Mouse (Mus musculus) heart, embryonic 14.5 days (tissue): Measurements from ENCODE around the gene Hist1h2bf. TPM values are rescaled to one million over a fixed set of nuclear protein-coding genes. Genes with fewer than 3 reads are reported as not detected.
"Not testable (repeated sequence)": the region's sequence is repeated elsewhere in the genome, so short reads cannot be mapped to it uniquely, and the experiment has no call there.

Experiments
- ATAC-seq: fragments of 200-750 bp; cut with Nextera tagmentation; 2 replicates; pipeline ENCODE4 v1.8.0; 2017; ENCODE audit warnings: low read depth, moderate TSS enrichment; ENCODE audit not compliant: insufficient number of reproducible peaks, insufficient read depth, low FRiP score
- H3K27ac ChIP-seq, 2 experiments: fragments of 200-500 bp in 1 of 2; fragments of 300-500 bp in 1 of 2; sonication (generic) in 1 of 2; replicated peaks in 1 of 2; 2 replicates each; pipeline ENCODE4 v1.5.1; 2012 to 2014; ENCODE audit warnings: low read depth in 2 of 2, low read length in 2 of 2, control low read depth in 1 of 2, mild to moderate bottlenecking in 1 of 2, mixed read lengths in 1 of 2; ENCODE audit not compliant: control insufficient read depth in 1 of 2, insufficient read depth in 1 of 2
- H3K27me3 ChIP-seq: fragments of 300-500 bp; sonication (generic); 2 replicates; pipeline ENCODE4 v1.6.1; 2014; ENCODE audit warnings: mild to moderate bottlenecking, low read length, control low read depth; ENCODE audit not compliant: control insufficient read depth, insufficient read depth
- H3K36me3 ChIP-seq: fragments of 300-500 bp; sonication (generic); 2 replicates; pipeline ENCODE4 v1.6.1; 2014; ENCODE audit warnings: mild to moderate bottlenecking, control low read depth, low read length, mixed read lengths; ENCODE audit not compliant: control insufficient read depth, insufficient read depth
- H3K4me1 ChIP-seq, 2 experiments: fragments of 200-500 bp in 1 of 2; fragments of 300-500 bp in 1 of 2; sonication (generic) in 1 of 2; 2 replicates each; pipeline ENCODE4 v1.6.1; 2012 to 2014; ENCODE audit warnings: low read length in 2 of 2, control low read depth in 1 of 2, mixed read lengths in 1 of 2; ENCODE audit not compliant: control insufficient read depth in 2 of 2, insufficient read depth in 2 of 2
- H3K4me2 ChIP-seq: fragments of 300-500 bp; sonication (generic); 2 replicates; pipeline ENCODE4 v1.6.1; 2014; ENCODE audit warnings: mild to moderate bottlenecking, low read length
- H3K4me3 ChIP-seq, 2 experiments: fragments of 200-500 bp in 1 of 2; fragments of 300-500 bp in 1 of 2; sonication (generic) in 1 of 2; 2 replicates each; pipeline ENCODE4 v1.5.1; 2012 to 2014; ENCODE audit warnings: low read length in 2 of 2, mild to moderate bottlenecking in 2 of 2, control low read depth in 1 of 2, low read depth in 1 of 2, moderate library complexity in 1 of 2; ENCODE audit not compliant: control insufficient read depth in 1 of 2, insufficient read depth in 1 of 2
- H3K9ac ChIP-seq: fragments of 300-500 bp; sonication (generic); 2 replicates; pipeline ENCODE4 v1.6.1; 2014; ENCODE audit warnings: mild to moderate bottlenecking, low read length
- H3K9me3 ChIP-seq: fragments of 300-500 bp; sonication (generic); 2 replicates; pipeline ENCODE4 v1.6.1; 2016; ENCODE audit warnings: low read length, control low read depth; ENCODE audit not compliant: control insufficient read depth
- WGBS: fragments of 180-500 bp; shearing (Covaris S2); extraction: QIAGEN DNeasy Blood & Tissue Kit; methylation state at CpG from one replicate; pipeline ENCODE4 v1.1.7; 2014; 5-methylcytosine and 5-hydroxymethylcytosine counted together
- polyA plus RNA-seq: library from polyadenylated mRNA; unstranded; fragments of >200 nt; fragmentation: Nextera tagmentation; extraction: Ambion mirVana; gene quantifications from 2 replicates; pipeline ENCODE4 v1.2.1, GENCODE M21; 2014

Hist1h2bf gene
- polyA plus RNA-seq, 1 experiment from 2014 or later = 3.7 TPM

DNA sequence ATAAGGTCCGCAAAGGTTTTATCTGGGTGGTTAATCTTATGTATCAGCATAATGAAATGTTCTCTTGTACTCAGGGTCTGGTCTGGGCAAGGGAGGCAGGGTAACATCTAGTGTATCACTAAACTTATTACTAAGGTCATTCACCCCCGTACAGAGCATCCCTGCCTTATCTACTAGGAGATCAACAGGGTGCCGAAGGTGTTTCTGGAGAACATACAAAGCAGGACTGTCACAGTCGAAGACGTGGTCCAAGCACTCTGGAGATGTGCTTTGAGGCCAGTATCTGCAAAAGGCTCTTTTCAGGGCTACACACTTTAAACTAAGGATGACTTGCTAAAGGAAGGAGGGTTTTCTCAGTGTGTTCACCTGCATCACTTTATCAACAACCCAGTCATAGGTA, 27.3 kb downstream of the Hist1h2bf start:
- Histone ChIP-seq H3K36me3 (no peaks in the 10 kb centered on the region), H3K9ac (no peak overlapping the region), H3K9me3 (no peaks in the 10 kb centered on the region), H3K4me2 (no peak overlapping the region), H3K4me1 (peaks cover 0 to 11% of the 10 kb centered on the region in 2 experiments; a peak in 2 of 4 replicates), H3K27ac (no peak overlapping the region), H3K27me3 (no peaks in the 10 kb centered on the region), H3K4me3 (no peak overlapping the region)
- no peak for ATAC-seq
- WGBS = 68% methylated on average over 5 of the region's 5 CpGs

DNA sequence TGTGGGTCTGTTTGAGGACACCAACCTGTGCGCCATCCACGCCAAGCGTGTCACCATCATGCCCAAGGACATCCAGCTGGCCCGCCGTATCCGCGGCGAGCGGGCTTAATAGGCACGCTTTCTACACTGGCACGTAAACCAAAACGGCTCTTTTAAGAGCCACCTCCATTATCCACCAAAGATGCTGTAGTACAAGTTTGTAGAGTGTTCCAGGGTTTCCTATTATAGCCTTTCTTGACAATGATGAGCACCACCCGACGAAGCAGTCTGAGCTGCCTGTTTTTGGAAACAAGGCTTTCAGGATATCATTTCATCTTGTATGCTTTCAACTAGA, 29.2 kb downstream of the Hist1h2bf start:
- not testable (repeated sequence) for ATAC-seq, H3K36me3 ChIP-seq, H3K4me1 ChIP-seq, H3K9me3 ChIP-seq, H3K27me3 ChIP-seq
- Histone ChIP-seq H3K4me3 (peak overlapping the region; percentile 47 to 67), H3K9ac (peak overlapping the region; percentile 75), H3K27ac (peak overlapping the region; percentile 80 to 95), H3K4me2 (peak overlapping the region; percentile 81)
- WGBS = 0% methylated on average over 12 of the region's 14 CpGs

DNA sequence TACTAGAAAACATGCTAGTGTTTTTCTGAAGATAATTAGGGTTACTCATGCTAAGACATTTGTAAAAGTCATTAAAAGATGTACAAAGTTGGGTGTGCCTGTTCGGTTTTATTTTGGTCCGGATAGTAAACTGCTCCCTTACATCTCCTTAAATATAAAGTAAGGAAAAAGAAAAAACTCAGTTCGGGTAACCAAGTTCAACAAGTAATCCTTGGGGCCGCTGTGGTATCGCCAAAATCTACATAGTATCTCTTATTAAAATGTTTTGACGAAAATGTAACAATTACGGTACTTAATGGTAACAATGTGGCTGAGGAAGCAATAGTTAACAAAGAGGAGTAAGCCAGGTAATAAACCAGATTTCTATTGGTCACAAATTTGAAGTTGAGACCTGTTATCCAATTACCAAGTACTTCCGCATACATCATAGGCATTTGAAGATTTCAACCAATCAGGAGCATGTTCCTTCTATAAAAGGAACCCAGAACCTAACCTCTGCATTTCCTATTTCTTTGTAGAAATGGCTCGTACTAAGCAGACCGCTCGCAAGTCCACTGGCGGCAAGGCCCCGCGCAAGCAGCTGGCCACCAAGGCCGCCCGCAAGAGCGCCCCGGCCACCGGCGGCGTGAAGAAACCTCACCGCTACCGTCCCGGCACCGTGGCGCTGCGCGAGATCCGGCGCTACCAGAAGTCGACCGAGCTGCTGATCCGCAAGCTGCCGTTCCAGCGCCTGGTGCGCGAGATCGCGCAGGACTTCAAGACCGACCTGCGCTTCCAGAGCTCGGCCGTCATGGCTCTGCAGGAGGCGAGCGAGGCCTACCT, 29.8 kb downstream of the Hist1h2bf start, which contains the start of gene Hist1h3f:
TSS of gene Hist1h3f (plus strand) at position 88 of the 822 bp plus-strand sequence.
- peak within 1 kb of the TSS; percentile 47 to 67 for H3K4me3 ChIP-seq
- H3K36me3 ChIP-seq = no peaks in the 10 kb centered on the region
- H3K9me3 ChIP-seq = no peaks in the 10 kb centered on the region
- peak within 1 kb of the TSS; percentile 86 to 95 for H3K27ac ChIP-seq
- no peaks in the 10 kb centered on the region for H3K27me3 ChIP-seq
- peak within 1 kb of the TSS; percentile 75 for H3K9ac ChIP-seq
- WGBS = under 1% methylated on average over 26 of the region's 45 CpGs
- H3K4me2 ChIP-seq = peak within 1 kb of the TSS; percentile 81
- H3K4me1 ChIP-seq = peaks cover 0 to 6% of the 10 kb centered on the region in 2 experiments; a peak in 2 of 4 replicates
- ATAC-seq = peak; percentile 89

DNA sequence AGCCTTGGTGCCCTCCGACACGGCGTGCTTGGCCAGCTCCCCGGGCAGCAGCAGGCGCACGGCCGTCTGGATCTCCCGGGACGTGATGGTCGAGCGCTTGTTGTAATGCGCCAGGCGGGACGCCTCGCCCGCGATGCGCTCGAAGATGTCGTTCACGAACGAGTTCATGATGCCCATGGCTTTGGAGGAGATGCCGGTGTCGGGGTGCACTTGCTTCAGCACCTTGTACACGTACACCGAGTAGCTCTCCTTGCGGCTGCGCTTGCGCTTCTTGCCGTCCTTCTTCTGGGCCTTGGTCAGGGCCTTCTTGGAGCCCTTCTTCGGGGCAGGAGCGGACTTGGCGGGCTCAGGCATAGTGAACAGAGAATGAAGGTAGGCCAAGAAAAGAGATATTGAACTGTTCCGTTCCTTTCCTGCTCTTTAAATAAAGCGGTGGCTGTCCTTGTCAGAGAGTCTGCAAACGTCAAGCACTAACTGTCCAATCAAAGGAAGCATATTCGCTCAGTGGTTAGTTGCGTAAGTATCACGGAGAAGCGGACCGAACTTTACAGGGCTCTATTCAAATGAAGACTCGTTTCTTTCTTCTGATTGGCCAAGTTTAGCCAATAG, 30.9 kb downstream of the Hist1h2bf start, which contains the start of gene Hist1h2bh:
TSS of gene Hist1h2bh (minus strand) at position 394 of the 609 bp plus-strand sequence.
- peak; percentile 92 for ATAC-seq
- not testable (repeated sequence) for H3K27me3 ChIP-seq, H3K4me1 ChIP-seq, H3K36me3 ChIP-seq, H3K9me3 ChIP-seq
- H3K27ac ChIP-seq = peak within 1 kb of the TSS; percentile 86 to 93
- H3K9ac ChIP-seq = peak within 1 kb of the TSS; percentile 75
- peak within 1 kb of the TSS; percentile 81 for H3K4me2 ChIP-seq
- under 1% methylated on average over 30 of the region's 42 CpGs for WGBS
- H3K4me3 ChIP-seq = peak within 1 kb of the TSS; percentile 47 to 63

DNA sequence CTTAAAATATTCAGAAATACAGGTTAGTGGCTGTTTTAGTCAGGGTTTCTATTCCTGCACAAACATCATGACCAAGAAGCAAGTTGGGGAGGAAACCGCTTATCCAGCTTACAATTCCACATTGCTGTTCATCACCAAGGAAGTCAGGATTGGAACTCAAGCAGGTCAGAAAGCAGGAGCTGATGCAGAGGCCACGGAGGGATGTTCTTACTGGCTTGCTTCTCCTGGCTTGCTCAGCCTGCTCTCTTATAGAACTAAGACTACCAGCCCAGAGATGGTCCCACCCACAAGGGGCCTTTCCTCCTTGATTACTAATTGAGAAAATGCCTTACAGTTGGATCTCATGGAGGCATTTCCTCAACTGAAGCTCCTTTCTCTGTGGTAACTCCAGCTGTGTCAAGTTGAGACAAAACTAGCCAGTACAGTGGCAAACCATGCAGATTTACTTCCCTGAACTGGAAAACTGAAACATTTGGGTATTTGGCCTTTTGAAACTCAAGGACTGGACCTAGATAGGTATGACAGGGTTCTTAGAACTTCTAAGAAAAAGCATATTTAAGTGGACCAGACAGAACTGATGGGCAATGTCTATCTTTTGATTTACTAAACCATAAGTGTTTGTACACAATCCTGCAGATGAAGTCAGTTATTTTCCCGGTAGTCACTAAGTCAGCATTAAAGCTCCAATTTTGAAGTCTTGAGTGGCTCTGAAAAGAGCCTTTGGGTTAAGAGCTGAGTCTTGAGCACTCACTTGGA, 31.6 kb downstream of the Hist1h2bf start:
- not testable (repeated sequence) for H3K4me1 ChIP-seq, ATAC-seq, H3K9me3 ChIP-seq, H3K27me3 ChIP-seq, H3K36me3 ChIP-seq
- Histone ChIP-seq H3K27ac (peak overlapping the region; percentile 86 to 93), H3K9ac (peak overlapping the region; percentile 72), H3K4me3 (peak overlapping the region; percentile 43 to 63), H3K4me2 (peak overlapping the region; percentile 81)
- WGBS = 12% methylated on average over 3 of the region's 3 CpGs

DNA sequence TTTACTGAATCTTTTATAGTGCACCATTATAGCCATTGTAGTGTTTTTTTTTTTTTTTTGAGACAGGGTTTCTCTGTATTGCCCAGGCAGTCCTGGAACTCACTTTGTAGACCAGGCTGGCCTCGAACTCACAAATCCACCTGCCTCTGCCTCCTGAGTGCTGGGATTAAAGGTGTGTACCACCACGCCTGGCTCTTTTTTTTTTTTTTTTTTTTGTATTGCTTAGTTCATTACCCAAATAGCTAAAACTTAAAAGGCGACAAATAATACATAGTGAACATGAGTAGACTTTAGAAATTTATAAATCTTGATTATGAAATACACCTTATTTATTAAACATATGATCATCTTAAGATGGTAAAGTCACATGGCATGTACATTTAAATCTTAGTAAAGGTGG, 32.5 kb downstream of the Hist1h2bf start:
- 93% methylated on average over 3 of the region's 3 CpGs for WGBS
- no peak for ATAC-seq
- Histone ChIP-seq H3K9me3 (no peaks in the 10 kb centered on the region), H3K4me3 (no peak overlapping the region), H3K36me3 (no peaks in the 10 kb centered on the region), H3K9ac (no peak overlapping the region), H3K27me3 (no peaks in the 10 kb centered on the region), H3K4me2 (peak overlapping the region; percentile 81), H3K27ac (no peak overlapping the region), H3K4me1 (peaks cover 0 to 7% of the 10 kb centered on the region in 2 experiments; a peak in 2 of 4 replicates)

DNA sequence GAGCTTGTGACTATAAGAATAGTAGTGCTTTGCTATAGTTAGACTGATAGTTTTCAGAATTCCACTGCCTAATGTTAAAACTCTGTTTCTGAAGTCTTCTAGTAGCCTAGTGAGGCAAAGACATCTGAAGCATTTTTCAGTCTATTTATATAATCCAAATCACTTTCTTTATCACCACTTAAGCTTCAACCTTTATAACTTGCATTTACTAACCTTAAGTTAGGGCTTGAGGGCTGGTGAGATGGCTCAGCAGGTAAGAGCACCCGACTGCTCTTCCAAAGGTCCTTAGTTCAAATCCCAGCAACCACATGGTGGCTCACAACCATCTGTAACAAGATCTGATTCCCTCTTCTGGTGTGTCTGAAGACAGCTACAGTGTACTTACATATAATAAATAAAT, 34.2 kb downstream of the Hist1h2bf start:
- H3K4me2 ChIP-seq, ATAC-seq, H3K27me3 ChIP-seq, H3K4me3 ChIP-seq, H3K27ac ChIP-seq, H3K36me3 ChIP-seq, H3K9me3 ChIP-seq, H3K9ac ChIP-seq: not testable (repeated sequence)
- H3K4me1 ChIP-seq = peaks cover 0 to 13% of the 10 kb centered on the region in 2 experiments; a peak in 2 of 4 replicates
- WGBS = 60% methylated on average over 1 of the region's 1 CpGs
